Mouse (Mus musculus) thymus, adult 2 months (tissue): Measurements from ENCODE around the gene Uts2r.

Source experiments
- CTCF ChIP-seq: fragments of 200-500 bp; IDR thresholded peaks from 2 replicates; pipeline ENCODE4 v1.5.1; 2012; ENCODE audit warnings: mild to moderate bottlenecking, control low read depth, low read length, moderate library complexity, borderline replicate concordance; ENCODE audit not compliant: control insufficient read depth, poor library complexity, insufficient read depth; ENCODE audit errors: extremely low read depth
- POLR2A ChIP-seq: fragments of 200-500 bp; IDR thresholded peaks from 2 replicates; pipeline ENCODE4 v1.6.1; 2012; ENCODE audit warnings: mild to moderate bottlenecking, low read length, control low read depth, moderate library complexity; ENCODE audit not compliant: control insufficient read depth, poor library complexity, insufficient read depth; ENCODE audit errors: extremely low read depth

DNA sequence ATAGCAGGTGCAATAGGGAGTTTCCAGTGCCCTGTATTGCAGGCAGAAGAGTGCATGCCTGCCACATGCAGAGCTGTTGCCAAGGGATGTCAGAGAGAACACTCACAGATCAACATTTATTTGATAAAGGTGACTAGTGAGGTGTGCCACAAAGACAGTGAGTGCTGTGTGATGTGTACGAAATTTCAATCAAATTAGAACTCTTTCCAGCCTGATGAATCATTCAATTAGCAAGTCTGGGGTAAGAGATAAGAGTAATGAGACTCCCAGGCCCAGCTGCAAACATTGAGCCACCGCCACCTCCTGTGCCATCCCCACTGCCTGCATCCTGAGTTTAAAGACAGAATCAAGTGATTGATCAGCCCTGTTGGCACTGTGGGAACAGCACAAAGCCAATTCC, 32.7 kb downstream of the Uts2r start:
- TF ChIP-seq POLR2A (no peak), CTCF (no peak)
